Mouse (Mus musculus) E14TG2a.4 (cell line): ENCODE measurements around the gene Ciao1.

ENCODE experiments used
- H3K27me3 ChIP-seq: 2 replicates; pipeline ENCODE4 v1.6.1; 2014; ENCODE audit warnings: low read length, control low read depth; ENCODE audit not compliant: insufficient read depth
- H3K36me3 ChIP-seq: 2 replicates; pipeline ENCODE4 v1.6.1; 2014; ENCODE audit warnings: low read length, control low read depth; ENCODE audit not compliant: insufficient read depth
- H3K4me1 ChIP-seq: replicated peaks from 2 replicates; pipeline ENCODE4 v1.6.1; 2014; ENCODE audit warnings: low read depth, low read length, control low read depth
- H3K4me3 ChIP-seq: replicated peaks from 2 replicates; pipeline ENCODE4 v1.5.1; 2014; ENCODE audit warnings: mild to moderate bottlenecking, low read length
- H3K9me3 ChIP-seq: 2 replicates; pipeline ENCODE4 v1.6.1; 2014; ENCODE audit warnings: low read length, control low read depth
- CTCF ChIP-seq: conservative IDR thresholded peaks from 2 replicates; pipeline ENCODE4 v1.5.1; 2014; ENCODE audit warnings: low read length
- NANOG ChIP-seq: IDR thresholded peaks from 2 replicates; pipeline ENCODE4 v1.6.1; 2014; ENCODE audit warnings: borderline replicate concordance, low read length, mixed read lengths
- POU5F1 ChIP-seq: IDR thresholded peaks from 2 replicates; pipeline ENCODE4 v1.6.1; 2014; ENCODE audit warnings: low read length, borderline replicate concordance

Gene Ciao1

GRCm38 (mm10) chr2:127252787-127253186 lies 5.2 kb upstream of the Ciao1 start:
- Histone ChIP-seq H3K27me3 (no peaks in the 10 kb centered on the region), H3K4me1 (peaks cover 55% of the 10 kb centered on the region), H3K36me3 (peaks cover 38% of the 10 kb centered on the region), H3K9me3 (no peaks in the 10 kb centered on the region), H3K4me3 (no peak overlapping the region)
- TF ChIP-seq CTCF (no peak), POU5F1 (no peak), NANOG (no peak)

GRCm38 (mm10) chr2:127251880-127252527 lies 4.4 kb upstream of the Ciao1 start:
- Histone ChIP-seq H3K9me3 (no peaks in the 10 kb centered on the region), H3K4me1 (peaks cover 57% of the 10 kb centered on the region), H3K4me3 (no peak overlapping the region; the same call in 1 of the 2 replicates), H3K27me3 (no peaks in the 10 kb centered on the region), H3K36me3 (peaks cover 31% of the 10 kb centered on the region)
- TF ChIP-seq NANOG: no peak
- TF ChIP-seq POU5F1: no peak
- no peak for TF ChIP-seq CTCF

- TF ChIP-seq CTCF: no peak
- TF ChIP-seq NANOG: no peak
- no peak for TF ChIP-seq POU5F1
- Histone ChIP-seq H3K4me3 (no peak overlapping the region), H3K36me3 (peaks cover 26% of the 10 kb centered on the region), H3K4me1 (peaks cover 63% of the 10 kb centered on the region), H3K9me3 (no peaks in the 10 kb centered on the region), H3K27me3 (no peaks in the 10 kb centered on the region)
Observed at GRCm38 (mm10) chr2:127251457-127251856, 3.8 kb upstream of the Ciao1 start.

GRCm38 (mm10) chr2:127250291-127251008 lies 2.8 kb upstream of the Ciao1 start:
- Histone ChIP-seq H3K27me3 (no peaks in the 10 kb centered on the region), H3K4me1 (peaks cover 62% of the 10 kb centered on the region), H3K4me3 (no peak overlapping the region), H3K9me3 (no peaks in the 10 kb centered on the region), H3K36me3 (peaks cover 28% of the 10 kb centered on the region)
- TF ChIP-seq CTCF (no peak), POU5F1 (no peak), NANOG (no peak)

- TF ChIP-seq NANOG (no peak), CTCF (no peak), POU5F1 (no peak)
- Histone ChIP-seq H3K4me1 (peaks cover 44% of the 10 kb centered on the region), H3K27me3 (no peaks in the 10 kb centered on the region), H3K9me3 (no peaks in the 10 kb centered on the region), H3K36me3 (peaks cover 48% of the 10 kb centered on the region), H3K4me3 (peak overlapping the region; percentile 99)
Observed at GRCm38 (mm10) chr2:127248334-127249004, 853 bp upstream of the Ciao1 start.

GRCm38 (mm10) chr2:127240065-127240464 lies 7.6 kb downstream of the Ciao1 start:
- H3K27me3 ChIP-seq: no peaks in the 10 kb centered on the region
- peaks cover 98% of the 10 kb centered on the region for H3K36me3 ChIP-seq
- no peak overlapping the region for H3K4me3 ChIP-seq
- no peaks in the 10 kb centered on the region for H3K9me3 ChIP-seq
- no peaks in the 10 kb centered on the region for H3K4me1 ChIP-seq
- TF ChIP-seq CTCF: no peak
- no peak for TF ChIP-seq NANOG
- no peak for TF ChIP-seq POU5F1

GRCm38 (mm10) chr2:127237897-127238610 lies 9.6 kb downstream of the Ciao1 start:
- H3K27me3 ChIP-seq: no peaks in the 10 kb centered on the region
- H3K9me3 ChIP-seq: no peaks in the 10 kb centered on the region
- no peaks in the 10 kb centered on the region for H3K4me1 ChIP-seq
- TF ChIP-seq CTCF (no peak), POU5F1 (no peak), NANOG (no peak)
- H3K4me3 ChIP-seq: no peak overlapping the region
- peaks cover 99% of the 10 kb centered on the region for H3K36me3 ChIP-seq

- Histone ChIP-seq H3K4me3 (no peak overlapping the region), H3K36me3 (peaks cover 100% of the 10 kb centered on the region), H3K27me3 (no peaks in the 10 kb centered on the region), H3K9me3 (no peaks in the 10 kb centered on the region), H3K4me1 (no peaks in the 10 kb centered on the region)
- peak; percentile 17; the same call in 1 of the 2 replicates for TF ChIP-seq CTCF
- TF ChIP-seq NANOG: no peak
Observed at GRCm38 (mm10) chr2:127225261-127225660, 22.4 kb downstream of the Ciao1 start.
